Mouse (Mus musculus): ENCODE measurements around the gene Ugcg. TPM values are rescaled to one million over a fixed set of nuclear protein-coding genes. Genes with fewer than 3 reads are reported as not detected.

Gene Ugcg
- total RNA-seq, 1 experiment from 2014 or later = 36.9 TPM

DNA sequence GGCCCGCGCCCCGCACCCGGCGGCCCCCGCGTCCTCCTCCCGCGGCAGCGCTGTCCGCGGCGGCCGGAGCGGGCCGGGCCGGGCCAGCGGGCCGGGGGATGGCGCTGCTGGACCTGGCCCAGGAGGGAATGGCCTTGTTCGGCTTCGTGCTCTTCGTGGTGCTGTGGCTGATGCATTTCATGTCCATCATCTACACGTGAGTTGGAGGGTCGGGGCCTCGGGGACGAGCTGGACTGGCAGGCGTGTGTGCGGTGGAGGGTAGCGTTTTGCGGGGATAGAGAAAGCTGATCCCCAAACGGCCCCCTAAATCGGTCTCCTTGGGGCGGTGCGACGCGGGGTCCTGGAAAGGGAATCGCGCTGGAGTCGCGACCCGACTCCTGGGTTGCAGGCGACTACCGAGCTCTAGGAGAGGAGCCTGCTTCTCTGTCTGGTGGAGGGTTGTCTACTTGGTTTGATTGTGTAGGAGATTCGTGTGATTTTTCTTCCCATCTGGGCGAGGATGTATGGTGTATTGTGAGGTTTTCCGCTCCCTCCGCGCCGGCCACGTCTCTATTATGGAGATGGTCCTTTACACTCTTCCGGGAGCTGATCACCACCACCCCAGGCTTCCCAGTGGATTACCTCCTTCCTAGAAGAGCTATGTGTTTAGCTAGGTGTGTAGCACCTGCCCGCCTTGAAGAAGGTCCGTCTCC lies 635 bp downstream of the Ugcg start:
- DNase-seq = peak; percentile 34

- DNase-seq = no peak
Measured at GRCm38 (mm10) chr4:59190650-59191424, 1.8 kb downstream of the Ugcg start.

DNA sequence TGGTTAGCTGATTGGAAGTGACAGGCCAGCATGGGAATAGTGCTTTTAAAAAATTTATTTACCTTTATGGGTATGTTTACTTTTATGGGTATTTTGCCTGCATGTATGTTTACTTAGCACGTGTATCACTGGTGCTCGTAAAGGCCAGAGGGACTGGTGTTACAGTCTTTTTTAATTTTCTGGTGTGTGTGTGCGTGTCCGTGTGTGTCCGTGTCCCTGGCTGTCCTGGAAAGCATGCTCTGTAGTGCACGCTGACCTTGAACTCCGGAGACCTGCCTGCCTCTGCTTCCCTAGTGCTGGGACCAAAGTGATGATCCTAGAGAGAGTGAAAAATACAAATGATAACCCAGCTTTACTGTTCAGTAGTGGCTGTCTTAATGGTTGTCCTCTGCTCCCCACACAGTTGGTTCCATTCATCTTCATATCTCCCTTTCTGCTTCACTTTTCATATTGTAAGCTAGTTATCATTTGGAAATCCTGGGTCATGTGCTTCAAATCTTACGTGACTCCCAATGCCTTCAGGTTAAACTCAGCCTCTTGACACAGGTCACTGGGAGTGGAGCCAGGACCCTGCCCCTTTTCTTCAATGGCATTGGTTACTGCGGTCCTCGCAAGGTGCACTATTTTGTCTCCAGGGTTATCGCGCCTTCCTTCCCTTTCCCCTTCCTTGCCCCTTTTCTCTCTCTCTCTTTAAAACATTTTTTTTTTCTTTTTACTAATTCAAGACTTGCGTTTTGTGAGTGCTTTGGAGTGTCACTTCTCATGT lies 5.9 kb downstream of the Ugcg start:
- no peak for DNase-seq

DNA sequence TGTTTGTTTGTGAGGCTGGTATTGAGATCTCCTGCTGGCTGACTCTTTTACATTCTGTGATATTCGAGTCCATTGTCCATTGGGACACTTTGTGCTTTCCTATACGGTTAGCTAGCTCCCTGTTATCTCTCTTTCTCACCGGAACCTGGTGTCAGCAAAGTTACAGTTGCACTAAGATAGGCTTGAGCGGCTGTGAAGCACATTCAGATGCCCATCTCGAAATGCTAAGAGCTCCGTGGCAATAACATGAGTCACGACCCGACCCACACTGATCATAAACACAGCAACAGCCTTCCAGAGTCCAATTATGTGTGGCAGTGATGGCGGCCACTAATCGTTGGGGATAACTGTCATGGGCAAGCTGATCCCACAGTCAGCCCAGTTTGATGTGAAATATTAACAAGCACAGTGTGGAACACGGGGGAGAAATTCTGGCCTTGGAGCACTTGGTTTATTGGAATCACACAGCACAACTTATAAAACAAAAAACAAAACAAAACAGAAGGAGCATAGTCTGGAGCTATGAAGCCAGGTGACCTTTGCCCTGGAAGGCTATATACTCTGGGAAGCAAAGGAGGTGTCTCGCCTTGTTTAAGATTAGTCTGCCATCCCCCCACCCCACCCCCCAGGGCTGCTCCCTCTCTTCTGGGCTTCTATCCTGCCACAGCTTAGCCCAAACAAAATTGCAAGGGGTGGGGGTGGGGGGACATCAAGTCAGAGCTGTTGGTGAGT lies 7.5 kb downstream of the Ugcg start:
- DNase-seq = peak; percentile 21

- DNase-seq = no peak
Measured at GRCm38 (mm10) chr4:59197078-59197424, 8.0 kb downstream of the Ugcg start.

GRCm38 (mm10) chr4:59197462-59197861 lies 8.4 kb downstream of the Ugcg start:
- DNase-seq = no peak

GRCm38 (mm10) chr4:59199341-59199740 lies 10.3 kb downstream of the Ugcg start:
- peak; percentile 79 for DNase-seq

DNA sequence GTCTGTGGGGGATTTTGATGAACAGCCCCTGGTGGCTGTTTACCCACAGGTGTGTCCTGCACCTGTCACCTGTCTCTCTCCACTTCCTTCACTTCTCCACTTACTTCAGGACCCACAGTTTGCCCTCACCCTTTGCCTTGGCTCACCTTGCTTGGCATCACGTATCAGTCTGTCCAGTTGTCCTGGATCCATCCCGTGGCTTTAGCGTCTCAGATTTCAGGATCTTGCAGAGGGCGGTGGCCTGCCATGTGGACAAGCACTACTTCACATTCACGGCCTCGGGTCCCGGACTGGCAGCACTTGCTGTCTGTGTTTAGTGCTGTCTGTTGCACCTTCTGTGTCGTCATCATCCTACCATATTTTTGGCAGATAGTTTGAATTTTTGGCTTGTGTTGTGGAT lies 10.7 kb downstream of the Ugcg start:
- DNase-seq = no peak

GRCm38 (mm10) chr4:59200636-59201035 lies 11.6 kb downstream of the Ugcg start:
- no peak for DNase-seq

- no peak for DNase-seq
Measured at GRCm38 (mm10) chr4:59204616-59205015, 15.6 kb downstream of the Ugcg start.

DNA sequence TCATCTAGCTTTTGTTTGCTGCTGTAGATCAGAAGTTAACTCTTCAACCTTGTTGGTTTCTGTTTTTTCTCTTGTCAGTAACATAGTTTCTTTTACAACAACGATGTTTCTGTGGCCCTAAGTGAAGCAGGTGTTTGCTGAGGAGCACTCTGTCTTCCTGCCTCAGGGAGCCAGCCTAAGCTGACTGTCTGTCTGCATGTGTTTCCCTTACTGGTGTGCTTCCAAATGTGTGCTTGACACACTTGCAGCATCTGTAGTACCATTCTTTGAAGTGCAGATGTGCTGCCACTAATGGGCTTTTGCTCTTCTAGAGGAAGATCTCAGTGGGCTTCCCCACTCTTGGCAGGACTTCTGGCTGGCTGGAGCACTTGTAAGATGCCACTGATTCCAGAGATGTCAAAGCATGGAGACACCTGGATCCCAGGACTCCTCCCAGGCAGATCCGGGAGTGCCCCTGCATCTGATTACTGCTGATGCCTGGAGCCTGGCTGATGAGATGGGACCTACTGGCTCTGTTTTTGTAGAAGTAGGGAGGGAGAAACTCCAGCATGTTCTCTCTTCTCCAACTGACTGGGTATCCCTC lies 16.8 kb downstream of the Ugcg start:
- DNase-seq = no peak

- no peak for DNase-seq
Measured at GRCm38 (mm10) chr4:59206600-59206999, 17.5 kb downstream of the Ugcg start.

- no peak for DNase-seq
Measured at GRCm38 (mm10) chr4:59208607-59209006, 19.6 kb downstream of the Ugcg start.

DNA sequence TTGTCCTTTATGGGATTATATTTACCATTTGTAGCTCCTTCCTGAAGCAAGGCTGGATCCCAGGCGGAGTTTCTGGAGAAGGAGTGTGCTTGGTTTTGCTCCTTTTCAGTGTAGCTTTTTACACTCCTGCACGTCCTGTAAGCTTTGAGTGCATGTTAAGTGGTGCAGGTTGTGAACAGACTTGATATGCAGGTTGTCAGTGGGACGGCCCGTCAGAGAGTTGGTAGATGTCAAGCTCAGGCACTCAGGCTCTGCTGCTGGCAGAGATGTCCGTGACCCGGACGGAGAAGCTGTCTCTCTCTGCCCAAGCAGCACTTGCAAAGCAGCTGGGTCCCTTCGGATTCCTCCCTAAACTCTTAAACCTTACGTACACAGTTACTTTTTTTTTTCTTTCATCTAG lies 22.1 kb downstream of the Ugcg start:
- DNase-seq = no peak

DNA sequence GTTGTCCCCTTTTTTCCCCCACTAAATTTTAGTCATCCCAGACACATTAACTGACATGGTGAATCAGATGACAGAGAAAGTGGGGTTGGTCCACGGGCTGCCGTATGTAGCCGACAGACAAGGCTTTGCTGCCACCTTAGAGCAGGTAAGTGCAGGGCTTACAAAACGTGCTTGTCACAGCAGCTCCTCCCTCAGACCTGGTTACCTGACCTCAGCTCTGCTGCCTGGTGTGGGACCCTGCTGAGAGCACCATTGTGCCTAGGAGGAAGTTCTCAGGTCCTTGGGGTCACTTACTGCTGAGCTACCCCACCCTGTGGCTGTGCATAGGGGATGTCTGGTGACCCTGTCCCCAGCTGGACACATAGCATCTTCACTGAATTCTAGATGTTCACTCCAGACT lies 24.8 kb downstream of the Ugcg start:
- no peak for DNase-seq

DNA sequence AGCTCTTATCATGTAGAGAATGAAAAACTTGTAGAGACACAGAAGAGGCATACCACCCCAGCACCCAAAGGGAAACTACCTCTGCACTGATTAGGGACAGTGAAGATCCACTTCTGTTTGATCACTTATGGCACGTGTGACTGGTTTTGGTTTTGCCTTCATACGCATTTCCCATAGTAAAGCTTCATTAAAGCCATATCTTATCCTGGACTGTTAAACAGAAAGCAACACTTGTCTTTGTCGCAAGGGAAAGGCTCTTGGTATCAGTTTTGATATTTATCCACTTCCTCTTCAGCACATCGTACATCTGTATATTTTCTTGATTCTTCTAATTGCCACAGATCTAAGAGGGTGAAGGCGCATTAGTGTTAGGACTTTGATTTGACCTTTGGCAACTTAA lies 25.6 kb downstream of the Ugcg start:
- no peak for DNase-seq

GRCm38 (mm10) chr4:59215585-59215984 lies 26.5 kb downstream of the Ugcg start:
- no peak for DNase-seq

DNA sequence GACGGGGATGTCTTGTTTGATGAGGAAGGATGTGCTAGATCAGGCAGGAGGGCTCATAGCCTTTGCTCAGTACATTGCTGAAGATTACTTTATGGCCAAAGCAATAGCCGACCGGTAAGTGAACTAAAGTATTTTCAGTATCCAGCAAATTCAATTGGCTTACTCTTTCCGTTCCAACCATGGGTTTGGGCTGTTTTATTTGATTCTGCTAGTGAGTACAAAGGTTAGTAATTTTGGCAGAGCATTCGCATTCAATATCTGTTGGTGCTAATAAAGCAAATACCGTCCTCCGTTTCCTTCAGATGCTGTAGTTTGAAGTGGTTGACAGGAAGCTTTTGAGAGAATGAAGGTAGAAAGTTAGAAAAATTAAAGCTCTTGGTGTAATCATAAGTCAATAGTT lies 28.0 kb downstream of the Ugcg start:
- DNase-seq = no peak

GRCm38 (mm10) chr4:59218154-59218553 lies 29.1 kb downstream of the Ugcg start:
- no peak for DNase-seq

- DNase-seq = no peak
Measured at GRCm38 (mm10) chr4:59222226-59222625, 33.2 kb downstream of the Ugcg start.

DNA sequence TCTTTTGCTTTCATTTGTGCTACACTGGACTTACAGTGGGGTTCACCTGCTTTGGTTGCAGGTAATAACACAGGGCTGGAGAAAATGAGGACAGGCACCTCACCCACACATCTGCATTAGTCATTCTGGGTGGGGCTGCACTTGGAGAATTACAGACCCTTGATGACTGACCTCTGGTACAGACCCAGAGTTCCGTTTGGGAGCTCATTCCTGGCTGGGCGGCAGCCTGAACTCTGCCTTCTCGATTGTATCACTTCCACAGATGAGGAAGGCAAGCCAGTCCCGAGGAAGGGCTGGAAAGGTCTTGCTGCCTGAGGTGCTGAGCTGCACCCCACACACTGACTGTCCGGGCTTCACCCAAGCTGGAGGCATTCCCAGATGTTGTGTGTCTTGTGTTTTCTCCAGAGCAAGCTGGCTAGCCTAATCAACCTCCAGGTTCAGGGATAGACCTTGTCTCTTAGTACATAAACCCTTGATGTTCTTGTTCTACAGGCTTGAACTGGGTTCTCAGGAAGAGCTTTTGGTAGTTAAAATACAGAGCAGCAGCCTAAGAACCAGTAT lies 34.1 kb downstream of the Ugcg start:
- DNase-seq = no peak

DNA sequence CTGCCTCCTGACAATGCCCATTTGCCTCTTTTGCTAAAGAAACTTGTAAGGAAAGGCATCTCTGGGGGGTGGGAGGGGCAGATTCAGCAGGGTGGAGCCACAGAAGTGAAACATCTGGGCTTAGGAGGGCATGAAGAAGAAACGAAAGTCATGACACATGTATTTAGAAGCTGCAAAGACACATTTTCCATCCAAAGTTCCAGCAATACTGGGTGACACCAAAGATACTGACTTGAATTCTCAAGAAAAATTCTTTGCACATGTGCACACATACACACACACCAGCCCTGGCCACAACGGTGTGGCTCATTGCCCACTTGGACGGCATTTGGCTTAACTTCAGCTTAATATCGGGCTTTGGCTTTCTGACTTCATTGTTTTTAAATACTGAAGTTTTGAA lies 35.8 kb downstream of the Ugcg start:
- DNase-seq = no peak
